Mouse (Mus musculus): ENCODE results near the gene Mast4. TPM values are rescaled to one million over a fixed set of nuclear protein-coding genes. Genes with fewer than 3 reads are reported as not detected.
"Not testable (repeated sequence)": the region's sequence is repeated elsewhere in the genome, so short reads cannot be mapped to it uniquely, and the experiment has no call there.

Mast4 gene
- total and polyA plus RNA-seq, 3 experiments, result 37.1 to 88.8 (median 66.8) TPM

- DNase-seq, result no peak
Observed at GRCm38 (mm10) chr13:102746803-102747561, 587.3 kb downstream of the Mast4 start.

GRCm38 (mm10) chr13:102745626-102746342, 588.5 kb downstream of the Mast4 start:
- no peak for DNase-seq

- no peak for DNase-seq
Observed at GRCm38 (mm10) chr13:102745270-102745600, 589.1 kb downstream of the Mast4 start.

- DNase-seq, result peak; percentile 70
Observed at GRCm38 (mm10) chr13:102744481-102745269, 589.6 kb downstream of the Mast4 start.

- DNase-seq, result no peak
Observed at GRCm38 (mm10) chr13:102739720-102740535, 594.4 kb downstream of the Mast4 start.

GRCm38 (mm10) chr13:102737811-102738210, 596.5 kb downstream of the Mast4 start:
- peak; percentile 49 for DNase-seq

- no peak for DNase-seq
Observed at GRCm38 (mm10) chr13:102733063-102733462, 601.2 kb downstream of the Mast4 start.

GRCm38 (mm10) chr13:102728951-102729350, 605.3 kb downstream of the Mast4 start:
- DNase-seq, result not testable (repeated sequence)

- no peak for DNase-seq
Observed at GRCm38 (mm10) chr13:102728035-102728434, 606.3 kb downstream of the Mast4 start.

- no peak for DNase-seq
Observed at GRCm38 (mm10) chr13:102726876-102727275, 607.4 kb downstream of the Mast4 start.

GRCm38 (mm10) chr13:102725906-102726305, 608.4 kb downstream of the Mast4 start:
- DNase-seq, result no peak

GRCm38 (mm10) chr13:102725416-102725815, 608.9 kb downstream of the Mast4 start:
- DNase-seq, result no peak

GRCm38 (mm10) chr13:102716973-102717372, 617.3 kb downstream of the Mast4 start:
- no peak for DNase-seq

- no peak for DNase-seq
Observed at GRCm38 (mm10) chr13:102700744-102701143, 633.6 kb downstream of the Mast4 start.

GRCm38 (mm10) chr13:102700176-102700575, 634.1 kb downstream of the Mast4 start:
- DNase-seq, result no peak

GRCm38 (mm10) chr13:102698751-102699323, 635.5 kb downstream of the Mast4 start:
- peak; percentile 74 for DNase-seq

- no peak for DNase-seq
Observed at GRCm38 (mm10) chr13:102698335-102698734, 636.0 kb downstream of the Mast4 start.

GRCm38 (mm10) chr13:102695121-102695905, 639.0 kb downstream of the Mast4 start:
- DNase-seq, result peak; percentile 6

- DNase-seq, result no peak
Observed at GRCm38 (mm10) chr13:102694154-102694553, 640.1 kb downstream of the Mast4 start.

GRCm38 (mm10) chr13:102693341-102693801, 640.9 kb downstream of the Mast4 start, which contains the start of gene Cd180:
Gene Cd180 (plus strand): TSS chr13:102693558.
- peak; percentile 29 for DNase-seq

Measured in adrenal gland, adult 2 months (tissue).